Mouse (Mus musculus) naive thymus-derived CD4-positive, alpha-beta T cell, adult 2 months (primary cell): ENCODE results near the gene Sucnr1.
A peak's percentile ranks its signal among the peaks of the same experiment; 100 is the strongest.

Experiments
- DNase-seq: peaks from one replicate; pipeline ENCODE4 v3.0.0-alpha.2; 2011; ENCODE audit warnings: low read depth

Sucnr1 gene

DNA sequence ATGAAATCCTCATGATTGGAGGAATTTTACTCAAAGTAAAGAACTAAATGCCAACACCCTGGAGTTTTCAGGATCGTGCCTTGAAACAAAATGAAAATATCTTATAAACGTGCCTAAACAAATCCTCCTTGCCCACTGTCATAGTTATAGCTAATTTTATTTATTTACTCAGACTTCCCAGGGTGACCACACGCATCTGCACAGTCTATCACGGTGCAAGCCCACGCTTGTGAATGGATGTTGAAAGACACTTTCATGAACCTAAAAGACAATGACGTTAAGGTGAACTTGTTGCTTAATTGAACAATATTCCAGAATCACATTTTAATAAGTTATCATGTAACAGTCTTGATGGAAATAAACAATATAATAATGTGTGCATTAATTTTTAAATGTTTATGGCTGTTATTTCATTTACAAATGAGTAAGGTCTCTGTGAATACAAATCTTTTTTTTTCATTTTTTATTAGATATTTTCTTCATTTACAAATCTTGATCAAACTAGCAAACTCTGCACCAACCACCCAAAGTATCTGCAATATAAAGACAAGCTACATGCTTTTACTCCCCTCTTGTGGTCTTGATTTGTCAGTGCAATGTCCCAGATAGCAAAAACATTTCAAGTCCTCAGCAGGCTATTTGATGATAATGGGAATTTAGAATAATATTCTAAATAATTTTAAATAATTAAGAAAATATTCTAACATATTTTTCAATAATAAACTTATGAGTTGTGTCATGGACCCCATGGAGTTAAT lies 30.4 kb downstream of the Sucnr1 start:
- DNase-seq, result peak; percentile 24

DNA sequence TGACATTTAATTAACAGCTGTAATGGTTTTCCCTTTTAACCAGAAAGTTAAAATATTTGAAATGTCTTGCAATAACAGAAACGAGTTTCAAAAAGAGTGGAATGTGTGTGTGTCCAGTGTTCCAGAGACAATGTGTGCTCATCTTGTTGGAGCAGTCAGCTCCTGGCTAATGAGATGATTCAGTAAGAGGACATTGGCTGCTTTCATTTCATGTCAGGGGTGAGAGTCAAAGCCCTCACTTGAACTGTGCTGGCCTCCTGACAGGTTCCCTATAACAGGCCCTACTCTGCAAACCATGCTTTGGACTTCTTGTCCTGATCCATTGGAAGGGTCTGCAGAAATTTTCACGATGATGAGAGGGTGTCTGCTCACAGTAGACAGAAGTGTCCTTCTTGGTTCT lies 32.9 kb downstream of the Sucnr1 start:
- DNase-seq, result no peak

DNA sequence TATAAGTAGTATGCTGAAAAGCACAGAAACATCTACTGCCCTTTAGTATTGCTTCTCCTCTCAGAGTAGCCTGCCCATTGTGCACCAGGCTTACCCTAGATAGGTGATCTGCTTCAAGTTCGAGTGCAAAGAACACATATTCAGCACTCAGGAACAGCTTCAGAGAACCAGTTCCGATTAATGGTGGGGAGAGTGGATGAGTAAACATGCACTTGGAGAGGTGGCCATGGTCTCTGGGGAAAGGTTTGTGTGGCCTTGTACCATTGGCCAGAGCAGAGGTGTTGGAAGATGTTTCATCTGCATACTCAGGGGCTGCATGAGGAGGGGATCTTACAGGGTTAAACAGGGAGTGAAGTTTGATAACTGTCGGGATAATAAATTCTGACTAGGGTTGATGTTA lies 39.8 kb downstream of the Sucnr1 start:
- no peak for DNase-seq

DNA sequence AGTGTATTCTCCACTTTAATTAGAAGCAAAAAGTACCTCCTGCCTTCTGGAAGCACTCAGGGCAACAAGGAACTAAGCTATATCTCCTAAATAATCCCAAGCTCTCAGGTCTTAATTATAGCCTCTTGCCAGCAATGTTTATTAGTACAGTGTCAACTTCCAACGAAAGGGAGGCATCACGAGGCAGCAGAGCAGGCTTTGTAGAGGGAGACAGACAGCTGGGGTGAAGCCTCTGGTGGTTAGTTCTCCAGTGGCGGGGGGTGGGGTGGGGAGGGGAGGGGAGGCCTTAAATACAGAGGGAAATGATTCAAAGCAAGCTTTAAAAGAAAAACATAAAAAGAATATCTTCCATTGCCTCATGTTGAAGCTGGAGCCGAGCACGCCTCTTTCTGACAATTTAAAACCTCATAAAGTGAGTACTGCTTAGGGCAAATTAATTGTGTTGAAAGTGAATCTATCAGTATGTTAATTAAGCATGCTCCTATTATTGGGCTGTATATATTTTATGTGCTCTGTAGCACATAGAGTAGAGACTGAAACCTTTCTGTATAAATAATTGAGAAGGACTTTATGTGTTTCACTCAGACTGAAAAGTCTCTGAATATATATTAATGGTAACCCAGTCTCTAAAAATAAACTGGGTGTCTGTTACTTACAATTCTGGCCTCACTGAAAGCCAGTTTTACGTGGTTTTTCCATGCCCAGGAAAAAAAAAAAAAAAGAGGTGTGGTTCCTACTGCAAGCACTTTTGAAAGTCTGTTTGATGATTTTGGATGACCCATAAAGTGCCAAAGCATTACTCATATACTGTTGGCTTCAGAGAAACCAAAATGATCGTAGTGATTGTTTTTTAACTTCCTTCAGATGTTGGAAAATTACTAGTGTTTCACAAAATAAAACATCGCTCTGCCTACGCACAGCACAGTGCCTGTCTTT lies 42.5 kb downstream of the Sucnr1 start:
- DNase-seq, result no peak

DNA sequence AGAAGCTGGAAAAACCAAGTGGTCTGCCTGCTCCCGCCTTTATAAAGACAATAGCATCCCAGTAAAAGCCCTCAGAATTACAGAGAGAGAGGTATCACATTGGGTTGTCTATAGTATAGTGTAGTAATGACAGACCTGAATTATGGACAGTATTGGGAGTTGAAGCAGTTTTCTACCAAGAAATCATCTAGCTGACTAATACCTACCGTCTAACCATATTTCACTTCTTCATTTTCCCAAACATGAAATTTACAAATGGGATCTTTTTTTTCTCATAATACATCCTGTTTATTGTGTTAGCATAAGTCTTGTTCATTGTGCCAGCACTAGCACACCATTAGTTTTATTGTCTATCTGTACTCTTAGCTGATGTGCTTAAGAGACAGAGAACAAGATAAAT lies 44.9 kb downstream of the Sucnr1 start:
- DNase-seq, result no peak

DNA sequence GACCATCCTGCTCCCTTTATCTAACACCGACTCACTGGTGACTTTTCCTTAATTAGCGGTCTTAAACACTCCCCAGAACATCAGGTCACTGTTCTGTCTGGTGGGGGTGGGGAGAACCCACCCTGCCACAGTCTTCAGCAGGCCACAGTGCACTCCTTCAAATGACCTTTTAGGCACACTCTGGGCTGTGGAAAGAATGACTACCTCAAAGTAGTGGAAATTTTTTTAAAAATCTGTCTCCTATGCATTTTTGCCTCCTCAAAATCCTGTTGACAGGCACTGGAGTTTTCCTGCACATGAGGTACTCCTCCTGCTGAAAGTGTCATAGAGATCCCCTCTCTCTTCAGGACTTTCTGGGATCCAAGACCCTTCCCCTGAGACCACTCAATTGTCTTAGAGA lies 46.6 kb downstream of the Sucnr1 start:
- DNase-seq, result no peak

DNA sequence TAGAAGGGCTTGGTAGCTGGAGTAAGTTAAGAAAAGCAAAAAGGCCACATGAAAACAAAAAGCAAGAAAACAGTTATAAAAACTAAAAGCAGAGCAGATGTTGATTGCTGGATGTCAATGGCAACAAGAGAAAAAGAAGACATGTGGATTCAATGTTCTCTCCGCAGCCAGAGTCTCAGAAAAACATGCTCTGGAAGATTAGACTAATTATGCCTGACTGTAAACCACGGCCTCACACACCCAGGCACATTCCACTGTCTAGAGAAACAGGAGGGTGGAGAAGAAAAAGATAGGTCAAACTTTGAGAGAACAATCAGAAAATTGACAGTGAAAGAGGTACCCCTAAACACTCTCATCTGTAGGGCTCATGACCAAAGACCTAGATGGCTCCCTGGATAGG lies 54.1 kb downstream of the Sucnr1 start:
- DNase-seq, result no peak
